Mouse (Mus musculus) bone marrow, adult 2 months (tissue): Measurements from ENCODE around the gene Slc15a4.

Experiments used
- CTCF ChIP-seq: fragments of 200-500 bp; IDR thresholded peaks from 2 replicates; pipeline ENCODE4 v1.5.1; 2011; ENCODE audit warnings: low read length, control low read depth; ENCODE audit not compliant: control insufficient read depth, insufficient read depth
- POLR2A ChIP-seq: fragments of 200-500 bp; IDR thresholded peaks from 2 replicates; pipeline ENCODE4 v1.6.1; 2011; ENCODE audit warnings: low read depth, mild to moderate bottlenecking, control low read depth, low read length, borderline replicate concordance; ENCODE audit not compliant: control insufficient read depth

GRCm38 (mm10) chr5:127648046-127648445 is 15.3 kb upstream of the Slc15a4 start:
- TF ChIP-seq CTCF (peak; percentile 53), POLR2A (no peak)
